Mouse (Mus musculus): ENCODE data around the gene Trpc7. TPM values are rescaled to one million over a fixed set of nuclear protein-coding genes. Genes with fewer than 3 reads are reported as not detected.
A peak's percentile ranks its signal among the peaks of the same experiment; 100 is the strongest.

Gene Trpc7
- polyA plus RNA-seq, 1 experiment, result not detected

- H3K9ac ChIP-seq (ENCODE audit: low read depth, poor library complexity, severe bottlenecking), result no peak overlapping the region
- TF ChIP-seq POLR2A (IDR thresholded peaks at IDR 0.05; ENCODE audit: insufficient read depth, low read length), result no peak
- no peak for TF ChIP-seq EP300 (IDR thresholded peaks at IDR 0.05; ENCODE audit: insufficient read depth, low read depth, low read length)
- TF ChIP-seq CTCF (IDR thresholded peaks at IDR 0.05; ENCODE audit: low read depth, low read length), result no peak
- H3K4me1 ChIP-seq (ENCODE audit: control insufficient read depth, insufficient read depth, low read length), result no peaks in the 10 kb centered on the region
- no peak overlapping the region for H3K4me3 ChIP-seq (ENCODE audit: low read depth, low read length)
- no peak overlapping the region for H3K27ac ChIP-seq (ENCODE audit: insufficient read depth, low read length)
- H3K36me3 ChIP-seq (ENCODE audit: control insufficient read depth, insufficient read depth, low read length, poor library complexity, severe bottlenecking), result no peaks in the 10 kb centered on the region
- H3K9me3 ChIP-seq (replicated peaks; ENCODE audit: control insufficient read depth, insufficient read depth, low read length, poor library complexity, severe bottlenecking), result no peaks in the 10 kb centered on the region
- H3K27me3 ChIP-seq (ENCODE audit: control insufficient read depth, insufficient read depth, low read length, poor library complexity, severe bottlenecking), result no peaks in the 10 kb centered on the region
Observed at GRCm38 (mm10) chr13:56772592-56772991, 123.2 kb downstream of the Trpc7 start.

GRCm38 (mm10) chr13:56770786-56771185 lies 125.0 kb downstream of the Trpc7 start:
- Histone ChIP-seq H3K9ac (ENCODE audit: low read depth, poor library complexity, severe bottlenecking) (no peak overlapping the region), H3K27ac (ENCODE audit: insufficient read depth, low read length) (no peak overlapping the region), H3K27me3 (ENCODE audit: control insufficient read depth, insufficient read depth, low read length, poor library complexity, severe bottlenecking) (no peaks in the 10 kb centered on the region), H3K4me3 (ENCODE audit: low read depth, low read length) (no peak overlapping the region), H3K9me3 (replicated peaks; ENCODE audit: control insufficient read depth, insufficient read depth, low read length, poor library complexity, severe bottlenecking) (no peaks in the 10 kb centered on the region), H3K36me3 (ENCODE audit: control insufficient read depth, insufficient read depth, low read length, poor library complexity, severe bottlenecking) (no peaks in the 10 kb centered on the region), H3K4me1 (ENCODE audit: control insufficient read depth, insufficient read depth, low read length) (no peaks in the 10 kb centered on the region)
- TF ChIP-seq POLR2A (IDR thresholded peaks at IDR 0.05; ENCODE audit: insufficient read depth, low read length) (no peak), CTCF (IDR thresholded peaks at IDR 0.05; ENCODE audit: low read depth, low read length) (peak; percentile 16)

GRCm38 (mm10) chr13:56770136-56770578 lies 125.6 kb downstream of the Trpc7 start:
- Histone ChIP-seq H3K36me3 (ENCODE audit: control insufficient read depth, insufficient read depth, low read length, poor library complexity, severe bottlenecking) (no peaks in the 10 kb centered on the region), H3K4me1 (ENCODE audit: control insufficient read depth, insufficient read depth, low read length) (no peaks in the 10 kb centered on the region), H3K27me3 (ENCODE audit: control insufficient read depth, insufficient read depth, low read length, poor library complexity, severe bottlenecking) (no peaks in the 10 kb centered on the region), H3K9ac (ENCODE audit: low read depth, poor library complexity, severe bottlenecking) (no peak overlapping the region), H3K27ac (ENCODE audit: insufficient read depth, low read length) (no peak overlapping the region), H3K4me3 (ENCODE audit: low read depth, low read length) (no peak overlapping the region), H3K9me3 (replicated peaks; ENCODE audit: control insufficient read depth, insufficient read depth, low read length, poor library complexity, severe bottlenecking) (no peaks in the 10 kb centered on the region)
- TF ChIP-seq POLR2A (IDR thresholded peaks at IDR 0.05; ENCODE audit: insufficient read depth, low read length) (no peak), CTCF (IDR thresholded peaks at IDR 0.05; ENCODE audit: low read depth, low read length) (no peak), EP300 (IDR thresholded peaks at IDR 0.05; ENCODE audit: insufficient read depth, low read depth, low read length) (no peak)

GRCm38 (mm10) chr13:56769431-56769830 lies 126.4 kb downstream of the Trpc7 start:
- Histone ChIP-seq H3K36me3 (ENCODE audit: control insufficient read depth, insufficient read depth, low read length, poor library complexity, severe bottlenecking) (no peaks in the 10 kb centered on the region), H3K27ac (ENCODE audit: insufficient read depth, low read length) (no peak overlapping the region), H3K4me3 (ENCODE audit: low read depth, low read length) (no peak overlapping the region), H3K9ac (ENCODE audit: low read depth, poor library complexity, severe bottlenecking) (no peak overlapping the region), H3K9me3 (replicated peaks; ENCODE audit: control insufficient read depth, insufficient read depth, low read length, poor library complexity, severe bottlenecking) (no peaks in the 10 kb centered on the region), H3K27me3 (ENCODE audit: control insufficient read depth, insufficient read depth, low read length, poor library complexity, severe bottlenecking) (no peaks in the 10 kb centered on the region), H3K4me1 (ENCODE audit: control insufficient read depth, insufficient read depth, low read length) (no peaks in the 10 kb centered on the region)
- no peak for TF ChIP-seq POLR2A (IDR thresholded peaks at IDR 0.05; ENCODE audit: insufficient read depth, low read length)
- no peak for TF ChIP-seq EP300 (IDR thresholded peaks at IDR 0.05; ENCODE audit: insufficient read depth, low read depth, low read length)
- TF ChIP-seq CTCF (IDR thresholded peaks at IDR 0.05; ENCODE audit: low read depth, low read length), result no peak

GRCm38 (mm10) chr13:56766211-56766610 lies 129.6 kb downstream of the Trpc7 start:
- Histone ChIP-seq H3K27me3 (ENCODE audit: control insufficient read depth, insufficient read depth, low read length, poor library complexity, severe bottlenecking) (no peaks in the 10 kb centered on the region), H3K27ac (ENCODE audit: insufficient read depth, low read length) (no peak overlapping the region)

GRCm38 (mm10) chr13:56765284-56766032 lies 130.3 kb downstream of the Trpc7 start:
- no peaks in the 10 kb centered on the region for H3K4me1 ChIP-seq (ENCODE audit: control insufficient read depth, insufficient read depth, low read length)
- H3K27me3 ChIP-seq (ENCODE audit: control insufficient read depth, insufficient read depth, low read length, poor library complexity, severe bottlenecking), result no peaks in the 10 kb centered on the region
- H3K9ac ChIP-seq (ENCODE audit: low read depth, poor library complexity, severe bottlenecking), result no peak overlapping the region
- TF ChIP-seq POLR2A (IDR thresholded peaks at IDR 0.05; ENCODE audit: insufficient read depth, low read length), result no peak
- TF ChIP-seq CTCF (IDR thresholded peaks at IDR 0.05; ENCODE audit: low read depth, low read length), result no peak
- TF ChIP-seq EP300 (IDR thresholded peaks at IDR 0.05; ENCODE audit: insufficient read depth, low read depth, low read length), result no peak
- no peaks in the 10 kb centered on the region for H3K9me3 ChIP-seq (replicated peaks; ENCODE audit: control insufficient read depth, insufficient read depth, low read length, poor library complexity, severe bottlenecking)
- H3K36me3 ChIP-seq (ENCODE audit: control insufficient read depth, insufficient read depth, low read length, poor library complexity, severe bottlenecking), result no peaks in the 10 kb centered on the region
- no peak overlapping the region for H3K27ac ChIP-seq (ENCODE audit: insufficient read depth, low read length)
- H3K4me3 ChIP-seq (ENCODE audit: low read depth, low read length), result no peak overlapping the region

More at GRCm38 (mm10) chr13:56766211-56766610, 129.6 kb downstream of the Trpc7 start:
- no peak for TF ChIP-seq EP300 (IDR thresholded peaks at IDR 0.05; ENCODE audit: insufficient read depth, low read depth, low read length)
- TF ChIP-seq CTCF (IDR thresholded peaks at IDR 0.05; ENCODE audit: low read depth, low read length), result no peak
- TF ChIP-seq POLR2A (IDR thresholded peaks at IDR 0.05; ENCODE audit: insufficient read depth, low read length), result no peak
- H3K9me3 ChIP-seq (replicated peaks; ENCODE audit: control insufficient read depth, insufficient read depth, low read length, poor library complexity, severe bottlenecking), result no peaks in the 10 kb centered on the region
- no peaks in the 10 kb centered on the region for H3K36me3 ChIP-seq (ENCODE audit: control insufficient read depth, insufficient read depth, low read length, poor library complexity, severe bottlenecking)
- H3K4me1 ChIP-seq (ENCODE audit: control insufficient read depth, insufficient read depth, low read length), result no peaks in the 10 kb centered on the region
- H3K9ac ChIP-seq (ENCODE audit: low read depth, poor library complexity, severe bottlenecking), result no peak overlapping the region
- no peak overlapping the region for H3K4me3 ChIP-seq (ENCODE audit: low read depth, low read length)
